Mouse (Mus musculus): Measurements from ENCODE around the gene Gk5.

Gk5 gene

GRCm38 (mm10) chr9:96223302-96223701 lies 104.1 kb downstream of the Gk5 start:
- no peak for DNase-seq (ENCODE audit: low read depth)

- no peak for DNase-seq (ENCODE audit: low read depth)
These were observed 109.1 kb downstream of the Gk5 start for GRCm38 (mm10) chr9:96228285-96228684.

GRCm38 (mm10) chr9:96230271-96230670 lies 111.1 kb downstream of the Gk5 start:
- DNase-seq (ENCODE audit: low read depth), result no peak

Measured in naive thymus-derived CD4-positive, alpha-beta T cell, adult 2 months (primary cell).